Mouse (Mus musculus): ENCODE results near the gene Hist1h2ac.
"Not testable (repeated sequence)": the region's sequence is repeated elsewhere in the genome, so short reads cannot be mapped to it uniquely, and the experiment has no call there.

Gene Hist1h2ac

DNA sequence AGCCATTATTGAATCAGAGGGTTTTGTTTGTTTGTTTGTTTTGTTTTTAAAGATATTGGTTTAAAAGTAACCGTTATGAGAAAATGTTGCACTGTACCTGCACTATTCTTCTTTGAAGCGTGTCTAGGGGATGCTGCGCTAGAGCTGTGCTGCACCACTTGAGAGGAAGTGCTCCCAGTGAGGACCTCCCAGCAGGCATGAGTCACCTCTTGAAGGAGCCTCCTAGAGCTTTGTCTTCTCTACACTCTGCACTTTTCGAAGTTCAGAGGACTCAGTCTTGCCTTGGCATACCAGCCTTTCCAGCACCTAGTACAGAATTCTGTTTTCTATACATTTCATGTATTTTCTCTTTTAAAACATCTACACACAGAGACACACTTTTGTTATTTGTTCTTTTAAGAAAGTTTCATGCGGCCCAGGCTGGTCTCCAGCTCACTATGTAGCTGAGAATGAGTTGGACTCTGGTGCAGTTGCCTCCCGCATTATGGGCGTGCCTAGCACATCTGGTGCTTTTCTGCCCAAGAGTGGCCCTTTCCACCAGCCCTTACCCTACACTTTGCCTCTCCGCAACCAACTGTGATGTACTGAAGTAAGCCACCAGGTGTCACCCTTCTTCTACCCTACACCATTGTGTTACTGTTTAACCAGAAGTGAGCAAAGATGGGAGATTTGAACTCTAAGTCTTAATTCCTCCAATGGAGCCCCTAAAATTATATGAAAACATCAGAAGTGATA lies 17.2 kb upstream of the Hist1h2ac start:
- no peak for DNase-seq (ENCODE audit: low read depth, low spot score)

DNA sequence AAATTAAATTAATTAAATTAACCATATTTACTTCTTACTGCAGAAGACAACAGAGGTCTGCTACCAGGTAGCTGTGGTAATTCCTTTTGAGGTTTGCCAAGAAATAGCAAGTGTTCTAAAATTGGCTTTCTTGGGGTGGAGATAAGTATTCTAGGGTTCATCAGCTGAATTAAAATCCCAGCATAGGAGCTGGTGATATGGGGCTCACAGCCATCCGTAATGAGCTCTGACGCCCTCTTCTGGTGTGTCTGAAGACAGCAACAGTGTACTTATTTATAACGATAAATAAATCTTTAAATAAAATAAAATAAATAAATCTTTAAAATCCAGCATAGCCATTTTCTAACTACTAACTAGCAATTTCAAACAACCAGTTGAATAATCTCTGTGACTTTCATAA lies 16.0 kb upstream of the Hist1h2ac start:
- no peak for DNase-seq (ENCODE audit: low read depth, low spot score)

DNA sequence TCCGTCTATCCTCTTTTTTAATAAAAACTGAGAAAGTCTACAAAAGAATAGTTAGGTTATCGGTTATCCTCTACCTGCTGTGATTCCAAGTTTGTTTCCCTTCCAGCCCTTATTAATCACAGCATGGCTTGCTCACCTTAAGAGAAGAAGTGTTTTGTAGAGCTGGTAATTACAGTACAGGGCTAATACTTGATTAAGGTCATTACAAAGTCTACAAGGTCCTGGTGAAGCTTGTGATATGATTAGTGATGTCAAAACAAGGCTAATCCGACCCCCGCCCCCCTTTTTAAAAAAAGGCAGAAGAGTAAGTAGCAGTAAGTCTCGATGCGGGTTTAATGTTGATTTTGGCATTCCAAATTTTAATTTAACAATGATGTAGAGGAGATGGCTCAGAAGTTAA lies 15.2 kb upstream of the Hist1h2ac start:
- DNase-seq (ENCODE audit: low read depth, low spot score) = no peak

DNA sequence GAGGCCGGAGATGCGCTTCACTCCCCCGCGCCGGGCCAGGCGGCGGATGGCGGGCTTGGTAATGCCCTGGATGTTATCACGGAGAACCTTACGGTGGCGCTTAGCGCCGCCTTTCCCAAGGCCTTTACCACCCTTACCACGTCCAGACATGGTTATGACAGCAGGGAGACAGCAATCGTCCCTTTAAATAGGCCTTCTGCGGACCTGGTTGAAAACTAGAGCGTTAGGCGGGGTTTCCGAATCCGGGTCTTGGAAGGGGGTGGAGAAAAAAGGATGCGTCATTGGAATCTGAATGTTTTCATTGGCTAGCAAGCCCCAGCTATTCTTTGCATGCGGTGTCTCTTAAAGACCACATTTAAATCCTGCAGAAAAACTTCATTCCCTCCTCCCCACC lies 14.5 kb upstream of the Hist1h2ac start, which contains the start of gene Hist1h4c:
TSS of gene Hist1h4c (minus strand) at position 155 of the 394 bp plus-strand sequence.
- peak; percentile 97 for DNase-seq (ENCODE audit: low read depth, low spot score)

DNA sequence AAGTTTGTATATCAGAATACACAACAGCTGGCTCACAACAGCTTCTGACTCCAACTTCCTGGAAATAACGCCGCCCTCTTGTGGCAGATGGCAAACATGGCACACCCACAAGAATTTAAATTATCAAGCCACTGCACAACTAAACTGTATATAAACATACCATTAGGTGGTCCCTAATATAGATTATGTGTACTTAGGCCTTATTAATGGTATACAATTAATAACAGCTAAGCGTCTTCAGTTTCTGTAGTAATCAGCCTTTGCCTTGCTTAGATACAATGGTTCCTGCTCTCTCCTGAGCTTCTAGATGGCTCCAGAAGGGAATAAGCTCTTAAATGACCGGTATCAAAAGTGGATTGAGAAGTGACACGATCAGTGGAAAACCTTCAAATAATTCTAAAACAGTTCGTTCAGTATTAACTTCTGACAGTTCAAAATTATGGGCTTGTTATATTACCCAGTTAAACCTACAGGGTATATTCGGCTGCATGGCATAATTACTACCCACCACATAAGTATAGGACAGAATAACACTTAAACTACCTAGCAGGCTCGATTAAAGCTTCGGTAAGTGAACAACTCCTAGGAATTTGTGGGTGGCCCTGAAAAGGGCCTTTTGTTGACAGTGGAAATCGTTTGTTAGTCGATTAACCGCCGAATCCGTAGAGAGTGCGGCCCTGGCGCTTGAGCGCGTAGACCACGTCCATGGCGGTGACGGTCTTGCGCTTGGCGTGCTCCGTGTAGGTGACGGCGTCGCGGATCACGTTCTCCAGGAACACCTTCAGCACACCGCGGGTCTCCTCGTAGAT lies 13.9 kb upstream of the Hist1h2ac start:
- no peak for DNase-seq (ENCODE audit: low read depth, low spot score)

DNA sequence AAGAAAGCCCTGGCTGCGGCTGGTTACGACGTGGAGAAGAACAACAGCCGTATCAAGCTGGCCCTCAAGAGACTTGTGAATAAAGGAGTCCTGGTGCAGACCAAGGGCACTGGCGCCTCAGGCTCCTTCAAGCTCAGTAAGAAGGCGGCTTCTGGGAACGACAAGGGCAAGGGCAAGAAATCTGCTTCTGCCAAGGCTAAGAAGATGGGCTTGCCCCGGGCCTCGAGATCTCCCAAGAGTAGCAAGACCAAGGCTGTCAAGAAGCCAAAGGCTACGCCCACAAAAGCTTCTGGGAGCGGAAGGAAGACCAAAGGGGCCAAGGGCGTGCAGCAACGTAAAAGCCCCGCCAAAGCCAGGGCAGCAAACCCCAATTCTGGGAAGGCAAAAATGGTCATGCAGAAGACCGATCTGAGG lies 12.3 kb upstream of the Hist1h2ac start:
- DNase-seq (ENCODE audit: low read depth, low spot score) = no peak

DNA sequence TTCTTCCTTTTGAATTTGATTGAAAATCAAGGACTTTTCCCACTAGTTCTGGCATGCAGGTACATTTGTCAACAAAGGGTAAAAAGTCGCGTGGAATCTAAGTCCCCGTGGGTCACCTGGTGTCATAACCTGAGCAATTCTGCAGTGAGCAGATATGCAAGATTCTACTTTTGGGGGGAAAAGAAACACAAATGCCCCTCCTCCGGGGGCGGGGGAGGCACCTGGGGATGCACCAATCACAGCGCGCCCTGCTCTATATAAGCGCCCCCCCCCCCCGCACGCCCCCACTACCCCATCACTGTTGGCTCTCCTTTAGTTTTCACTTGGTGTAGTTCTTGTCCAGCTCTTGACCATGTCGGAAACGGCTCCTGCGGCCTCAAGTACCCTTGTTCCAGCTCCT lies 11.8 kb upstream of the Hist1h2ac start, which contains the start of gene Hist1h1t:
TSS of gene Hist1h1t (plus strand) at position 301 of the 400 bp plus-strand sequence.
- no peak for DNase-seq (ENCODE audit: low read depth, low spot score)

DNA sequence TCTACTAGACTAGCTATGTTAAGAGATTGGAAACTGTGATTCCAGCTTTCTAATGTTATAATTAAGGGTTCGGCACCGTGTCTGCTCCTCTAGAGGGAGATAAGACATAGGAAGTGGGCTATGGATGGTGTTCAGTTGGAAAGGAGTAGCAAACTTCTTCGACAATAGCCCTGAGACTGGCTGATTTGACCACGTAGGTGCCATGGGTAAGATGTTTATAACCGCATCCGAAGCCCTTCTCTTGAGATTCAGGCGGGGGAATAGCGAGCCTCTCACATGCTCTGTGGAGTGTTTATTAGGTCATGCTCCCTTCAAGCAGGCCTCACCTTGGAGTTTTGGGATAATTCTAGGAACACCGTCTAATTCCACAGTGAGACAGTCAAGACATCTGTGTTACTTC lies 11.2 kb upstream of the Hist1h2ac start:
- DNase-seq (ENCODE audit: low read depth, low spot score) = no peak

DNA sequence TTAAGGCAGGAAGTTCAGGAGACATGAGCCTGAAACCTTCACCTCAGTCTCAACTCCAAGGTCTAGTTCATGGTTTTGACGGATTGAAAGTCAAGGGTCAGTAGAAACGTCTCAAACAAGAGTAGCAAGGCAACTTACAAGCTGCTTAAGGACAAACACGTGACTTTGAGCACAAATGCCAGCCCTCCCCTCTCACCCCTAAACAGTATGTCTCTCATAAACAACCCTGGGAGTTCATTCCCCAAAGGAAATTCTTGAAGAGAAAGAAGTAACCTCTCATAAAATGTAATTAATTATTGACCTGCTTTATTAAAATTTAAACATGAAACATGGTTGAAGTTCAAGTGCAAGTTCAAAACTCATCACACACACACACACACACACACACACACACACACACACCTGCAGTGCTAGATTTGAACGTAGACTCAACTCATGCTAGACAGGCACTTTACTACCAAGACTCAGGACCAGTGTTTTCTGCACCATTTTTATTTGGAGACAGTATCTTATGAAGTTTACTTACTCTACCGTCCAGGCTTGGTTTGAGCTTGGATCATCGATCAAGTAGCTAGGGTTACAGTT lies 10.2 kb upstream of the Hist1h2ac start:
- DNase-seq (ENCODE audit: low read depth, low spot score) = no peak

DNA sequence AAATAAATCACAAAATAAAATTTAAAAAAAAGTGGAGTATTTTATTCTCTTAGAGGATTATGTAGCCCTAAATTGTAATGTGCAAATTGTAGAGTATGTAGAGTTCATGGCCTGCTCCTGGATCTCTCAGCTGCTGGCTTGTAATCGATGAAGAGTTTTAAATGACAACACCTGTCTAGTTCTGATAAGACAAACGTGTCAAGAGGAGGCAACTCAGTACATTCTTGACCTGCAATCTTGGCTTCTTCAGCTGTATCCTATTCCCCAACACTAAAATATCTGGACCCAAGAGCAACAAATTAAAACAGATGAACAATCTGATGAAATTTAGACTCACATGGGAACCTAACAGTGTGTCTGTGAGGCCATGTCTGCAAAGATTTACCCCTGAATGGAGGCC lies 5.7 kb upstream of the Hist1h2ac start:
- no peak for DNase-seq (ENCODE audit: low read depth, low spot score)

DNA sequence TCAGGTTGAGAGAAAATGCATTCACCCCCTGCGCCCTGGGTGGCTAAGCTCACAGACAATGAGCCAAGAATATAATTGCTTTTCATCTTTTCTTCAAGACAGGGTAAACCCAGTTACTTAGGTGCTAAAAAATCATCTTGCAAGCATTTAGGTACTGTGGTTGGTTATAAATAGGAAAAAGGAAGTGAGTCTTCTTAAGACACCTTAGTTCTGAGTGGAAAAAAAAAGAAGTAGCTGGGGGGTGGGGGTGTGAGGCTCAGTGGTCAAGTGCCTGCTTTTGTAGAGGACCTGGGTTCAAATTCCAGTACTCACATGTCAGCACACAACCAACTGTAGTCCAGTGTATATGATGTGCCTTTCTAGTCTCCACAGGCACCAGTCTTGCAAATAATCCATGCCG lies 5.2 kb upstream of the Hist1h2ac start:
- no peak for DNase-seq (ENCODE audit: low read depth, low spot score)

DNA sequence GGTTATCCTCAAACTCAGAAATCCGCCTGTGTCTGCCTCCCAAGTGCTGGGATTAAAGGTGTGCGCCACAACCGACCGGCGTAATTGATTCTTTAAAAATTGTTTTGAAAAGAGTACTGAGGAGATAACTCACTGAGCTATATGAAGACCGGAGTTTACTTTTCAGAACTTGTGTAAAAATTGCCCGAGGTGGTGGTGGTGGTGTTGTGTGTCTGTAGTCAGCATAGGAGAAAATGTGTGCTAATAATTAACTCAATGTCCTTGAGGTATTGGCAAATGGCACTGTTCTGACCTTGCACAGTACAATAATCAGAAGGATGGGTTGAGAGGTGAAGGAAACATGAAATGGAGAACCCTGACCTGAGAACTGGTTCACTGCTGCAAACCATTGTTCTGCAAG lies 4.2 kb upstream of the Hist1h2ac start:
- no peak for DNase-seq (ENCODE audit: low read depth, low spot score)

DNA sequence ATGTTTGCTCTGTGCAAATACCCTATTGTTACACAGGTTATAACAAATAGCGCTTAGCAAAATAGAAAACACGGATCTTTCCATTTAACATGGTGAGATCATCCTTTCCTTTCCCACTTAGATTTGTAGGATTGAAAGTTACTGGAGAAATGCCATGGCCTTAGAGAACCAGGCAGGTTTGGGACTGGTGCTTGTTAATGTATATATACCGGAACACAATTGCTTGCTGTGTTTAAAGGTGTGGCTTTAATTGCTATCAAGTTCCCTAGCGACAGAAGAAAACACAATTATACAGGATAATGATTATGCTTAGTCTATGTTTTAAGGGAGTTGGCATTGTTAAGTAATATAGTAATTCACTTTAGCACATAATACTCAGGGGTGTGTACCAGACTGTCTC lies 3.4 kb upstream of the Hist1h2ac start:
- DNase-seq (ENCODE audit: low read depth, low spot score) = no peak

DNA sequence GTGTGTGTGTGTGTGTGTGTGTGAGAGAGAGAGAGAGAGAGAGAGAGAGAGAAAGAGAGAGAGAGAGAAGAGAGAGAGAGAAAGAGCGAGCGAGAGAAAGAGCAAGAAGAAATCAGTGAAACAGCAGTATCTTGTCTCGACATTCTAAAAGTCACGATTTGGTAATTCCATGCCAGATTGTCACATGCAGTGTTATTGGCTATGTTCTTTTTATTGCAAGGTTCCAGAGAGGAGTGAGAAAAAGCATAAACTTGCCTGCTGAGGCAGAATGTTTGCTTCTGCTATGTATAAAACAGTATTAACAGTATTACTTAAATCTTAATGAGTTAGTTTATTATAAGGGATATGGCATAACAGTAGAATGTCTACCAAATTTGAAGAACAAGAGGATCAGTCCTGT lies 2.2 kb upstream of the Hist1h2ac start:
- no peak for DNase-seq (ENCODE audit: low read depth, low spot score)

DNA sequence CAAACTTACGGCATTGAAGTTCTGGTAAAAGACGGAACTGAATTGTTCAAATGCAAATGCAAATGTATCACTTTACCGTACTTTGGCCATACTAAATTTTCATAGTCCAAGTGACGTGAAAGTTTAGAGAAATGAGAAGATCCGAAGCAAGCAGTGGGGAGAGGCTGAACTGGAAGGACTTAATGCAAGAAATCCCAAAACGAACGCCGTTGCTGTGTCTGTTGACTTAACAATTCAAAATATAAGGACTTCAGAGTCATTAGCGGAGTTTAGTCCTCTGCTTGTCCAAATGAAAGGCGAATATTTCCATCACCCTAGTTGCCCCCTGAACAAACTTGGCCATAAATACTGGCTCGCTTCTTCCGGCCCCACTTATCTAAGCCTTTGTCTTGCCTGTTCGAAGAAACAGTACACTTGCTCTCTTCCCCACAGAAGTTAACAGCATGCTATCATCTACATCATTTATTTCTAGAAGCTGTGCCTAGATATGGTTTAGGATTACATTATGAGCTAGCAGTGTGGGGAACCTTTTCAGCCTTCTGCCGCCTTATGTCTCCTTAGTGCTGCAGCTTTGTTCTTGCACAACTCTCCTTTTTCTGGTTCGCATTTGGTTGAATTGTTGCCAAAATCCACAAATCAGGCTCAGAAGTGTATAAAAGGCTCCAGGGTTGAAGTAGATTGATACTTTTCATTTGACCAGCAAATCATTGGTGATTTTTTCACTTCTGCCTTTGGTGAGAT lies 1.5 kb upstream of the Hist1h2ac start:
- DNase-seq (ENCODE audit: low read depth, low spot score) = no peak

DNA sequence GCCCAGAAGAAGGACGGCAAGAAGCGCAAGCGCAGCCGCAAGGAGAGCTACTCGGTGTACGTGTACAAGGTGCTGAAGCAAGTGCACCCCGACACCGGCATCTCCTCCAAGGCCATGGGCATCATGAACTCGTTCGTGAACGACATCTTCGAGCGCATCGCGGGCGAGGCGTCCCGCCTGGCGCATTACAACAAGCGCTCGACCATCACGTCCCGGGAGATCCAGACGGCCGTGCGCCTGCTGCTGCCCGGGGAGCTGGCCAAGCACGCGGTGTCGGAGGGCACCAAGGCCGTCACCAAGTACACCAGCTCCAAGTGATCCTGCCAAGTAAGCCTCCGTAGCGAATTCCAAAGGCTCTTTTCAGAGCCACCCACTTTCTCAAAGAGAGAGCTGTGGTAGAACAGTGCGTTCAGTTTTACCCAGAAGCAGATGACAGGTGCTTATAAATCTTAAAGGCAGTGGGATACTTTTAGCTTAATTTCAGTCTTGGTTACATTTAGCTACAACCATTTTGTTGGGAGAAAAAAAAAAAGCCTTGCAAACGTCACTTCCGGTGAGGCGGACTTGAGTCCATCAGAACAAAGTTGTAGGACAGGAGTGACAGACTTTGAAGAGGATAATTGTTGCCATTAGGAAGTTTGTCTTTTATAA lies 672 bp upstream of the Hist1h2ac start:
- not testable (repeated sequence) for DNase-seq (ENCODE audit: low read depth, low spot score)

DNA sequence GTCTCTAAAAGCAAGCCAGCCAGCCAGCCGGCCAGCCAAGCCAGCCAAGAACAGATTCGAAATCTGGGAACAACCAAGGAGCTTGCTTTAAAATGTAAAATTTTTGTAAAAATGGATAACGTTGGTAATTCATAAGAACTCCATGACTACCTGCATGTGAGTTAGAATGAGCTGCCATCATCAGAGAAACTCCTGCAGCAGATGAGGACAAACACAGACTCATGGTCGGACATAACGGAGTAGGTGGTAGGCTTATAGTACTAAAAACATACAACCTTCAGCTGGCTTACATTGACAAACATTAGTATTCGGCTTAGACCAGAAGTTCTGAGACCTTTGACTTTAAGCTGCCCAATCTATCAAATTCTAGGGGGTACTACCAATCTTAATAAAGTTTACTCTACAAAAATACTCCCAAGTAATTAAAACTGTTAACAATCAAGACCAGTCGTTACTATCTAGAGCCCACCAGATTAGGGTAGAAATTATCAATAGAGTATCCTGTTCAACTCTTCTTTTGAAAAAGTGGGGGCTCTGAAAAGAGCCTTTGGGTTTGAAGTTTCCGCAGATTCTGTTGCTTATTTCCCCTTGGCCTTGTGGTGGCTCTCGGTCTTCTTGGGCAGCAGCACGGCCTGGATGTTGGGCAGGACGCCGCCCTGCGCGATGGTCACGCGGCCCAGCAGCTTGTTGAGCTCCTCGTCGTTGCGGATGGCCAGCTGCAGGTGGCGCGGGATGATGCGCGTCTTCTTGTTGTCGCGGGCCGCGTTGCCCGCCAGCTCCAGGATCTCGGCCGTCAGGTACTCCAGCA lies 597 bp downstream of the Hist1h2ac start:
- not testable (repeated sequence) for DNase-seq (ENCODE audit: low read depth, low spot score)

DNA sequence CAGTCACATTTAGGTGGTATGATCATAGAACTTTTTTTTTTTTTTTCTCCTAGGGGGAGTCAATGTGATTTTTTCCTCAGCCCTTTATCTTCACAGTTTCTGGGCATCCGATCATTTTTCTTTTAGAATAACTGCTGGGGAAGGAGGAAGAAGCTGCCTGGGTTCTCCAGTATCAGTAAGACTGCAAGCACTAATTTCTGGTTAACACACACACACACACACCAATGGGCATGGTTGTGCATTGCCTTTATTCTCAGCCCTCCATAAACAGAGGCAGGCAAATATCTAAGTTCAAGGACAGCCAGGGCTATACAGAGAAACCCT lies 1.2 kb downstream of the Hist1h2ac start:
- no peak for DNase-seq (ENCODE audit: low read depth, low spot score)

DNA sequence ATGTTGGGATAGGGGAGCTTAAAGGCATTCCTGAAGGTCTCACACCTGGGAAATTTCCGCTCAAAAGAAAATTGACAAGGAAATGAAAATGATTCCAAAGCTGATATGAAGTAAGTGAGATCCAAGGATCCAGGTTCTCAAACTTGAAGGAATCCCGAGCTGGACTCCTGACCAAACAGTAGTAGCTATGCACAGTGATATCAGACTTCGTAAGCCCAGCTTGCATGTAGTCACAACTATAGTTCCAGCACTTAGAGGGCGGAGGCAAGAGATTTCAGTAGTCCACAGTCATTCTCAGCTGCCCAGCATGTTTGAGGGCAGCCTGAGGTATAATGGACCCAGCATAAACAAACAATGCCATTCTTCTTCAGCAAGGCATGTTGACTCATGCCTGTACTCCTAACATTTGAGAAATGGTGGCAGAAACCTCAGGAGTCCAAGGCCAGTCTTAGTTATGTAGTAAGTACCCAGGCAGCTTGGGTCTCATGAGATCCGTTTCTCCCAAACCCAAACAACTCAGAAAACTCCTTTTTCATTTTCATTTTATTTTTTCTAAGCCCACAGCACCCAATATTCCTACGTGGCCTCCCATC lies 1.7 kb downstream of the Hist1h2ac start:
- DNase-seq (ENCODE audit: low read depth, low spot score) = no peak

DNA sequence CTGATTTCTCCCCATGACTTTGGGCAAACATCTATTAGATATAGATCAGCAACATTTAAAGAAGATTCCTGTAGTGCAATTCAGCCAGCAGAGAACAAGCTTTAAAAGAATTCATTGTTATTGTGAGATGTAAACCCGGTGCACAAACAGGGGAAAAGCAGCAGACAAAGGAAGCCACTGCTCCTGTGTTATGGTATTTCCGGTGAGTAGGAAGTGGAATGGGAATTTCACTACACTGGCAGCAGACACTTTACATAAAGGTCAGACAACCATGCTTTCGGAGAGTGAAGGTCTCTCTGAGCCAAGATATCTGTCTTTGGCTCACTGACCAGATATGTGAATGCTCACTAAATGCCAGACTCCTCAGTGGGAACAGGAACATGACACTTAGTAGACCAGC lies 21.2 kb downstream of the Hist1h2ac start:
- DNase-seq (ENCODE audit: low read depth, low spot score) = no peak
